Mouse (Mus musculus): ENCODE measurements around the gene Itpa.
"Not testable (repeated sequence)": the region's sequence is repeated elsewhere in the genome, so short reads cannot be mapped to it uniquely, and the experiment has no call there.

Gene Itpa

DNA sequence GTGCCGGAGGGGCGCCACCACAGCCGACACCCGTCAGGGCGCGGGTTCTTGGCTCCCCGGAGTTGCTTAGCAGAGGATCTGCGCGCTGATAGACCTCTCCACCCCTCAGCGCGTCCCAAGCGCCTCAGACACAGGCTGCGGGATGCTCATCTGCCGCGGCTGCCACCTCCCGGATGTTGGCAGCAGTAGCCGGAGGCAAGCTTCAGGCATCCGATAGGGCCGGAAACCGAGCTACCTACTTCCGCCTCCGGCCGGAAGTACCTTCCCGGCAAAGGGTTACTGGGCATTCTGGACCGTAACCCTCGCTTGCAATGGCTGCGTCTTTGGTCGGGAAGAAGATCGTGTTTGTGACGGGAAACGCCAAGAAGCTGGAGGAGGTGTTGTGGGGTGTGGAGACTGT lies at the start of gene Itpa:
TSS of gene Itpa (plus strand) at position 52 of the 400 bp plus-strand sequence.
- DNase-seq (ENCODE audit: extremely low read depth, low read depth): peak; percentile 87

DNA sequence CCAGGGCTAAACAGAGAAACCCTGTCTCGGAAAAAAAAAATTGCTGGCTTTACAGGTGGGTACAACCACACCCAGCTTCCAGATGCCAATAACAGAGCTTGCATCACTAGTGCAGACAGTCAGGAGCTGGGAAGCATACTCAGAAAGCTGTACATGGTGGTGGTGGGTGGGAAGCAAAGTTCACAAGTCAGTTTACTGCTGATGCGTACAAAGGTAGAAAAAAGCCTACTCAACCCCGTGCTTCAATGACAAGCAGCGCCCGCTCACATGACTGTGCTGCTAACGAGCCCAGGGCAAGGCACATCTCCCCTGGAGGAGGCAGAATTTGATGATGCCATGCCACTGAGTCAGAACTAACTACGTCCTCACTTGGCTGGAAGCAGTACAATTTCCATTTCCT lies 48.4 kb upstream of the Itpa start:
- DNase-seq (ENCODE audit: extremely low read depth, low read depth): no peak

DNA sequence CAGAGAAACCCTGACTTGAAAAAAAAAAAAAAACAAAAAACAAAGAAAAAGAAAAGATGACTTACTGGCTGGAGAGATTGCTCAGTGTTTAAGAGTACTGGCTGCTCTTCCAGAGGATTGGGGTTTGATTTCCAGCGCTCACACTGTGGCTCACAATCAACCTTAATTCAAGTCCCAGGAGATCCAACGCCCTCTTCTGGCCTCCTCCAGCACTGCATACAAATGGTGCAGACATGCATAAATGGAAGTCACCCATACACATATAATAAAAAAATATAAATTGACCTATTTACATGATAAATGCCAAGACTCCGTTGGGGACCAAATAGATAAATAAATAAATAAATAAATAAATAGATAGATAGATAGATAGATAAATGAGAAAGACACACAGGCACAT lies 39.0 kb upstream of the Itpa start:
- no peak for DNase-seq (ENCODE audit: extremely low read depth, low read depth)

DNA sequence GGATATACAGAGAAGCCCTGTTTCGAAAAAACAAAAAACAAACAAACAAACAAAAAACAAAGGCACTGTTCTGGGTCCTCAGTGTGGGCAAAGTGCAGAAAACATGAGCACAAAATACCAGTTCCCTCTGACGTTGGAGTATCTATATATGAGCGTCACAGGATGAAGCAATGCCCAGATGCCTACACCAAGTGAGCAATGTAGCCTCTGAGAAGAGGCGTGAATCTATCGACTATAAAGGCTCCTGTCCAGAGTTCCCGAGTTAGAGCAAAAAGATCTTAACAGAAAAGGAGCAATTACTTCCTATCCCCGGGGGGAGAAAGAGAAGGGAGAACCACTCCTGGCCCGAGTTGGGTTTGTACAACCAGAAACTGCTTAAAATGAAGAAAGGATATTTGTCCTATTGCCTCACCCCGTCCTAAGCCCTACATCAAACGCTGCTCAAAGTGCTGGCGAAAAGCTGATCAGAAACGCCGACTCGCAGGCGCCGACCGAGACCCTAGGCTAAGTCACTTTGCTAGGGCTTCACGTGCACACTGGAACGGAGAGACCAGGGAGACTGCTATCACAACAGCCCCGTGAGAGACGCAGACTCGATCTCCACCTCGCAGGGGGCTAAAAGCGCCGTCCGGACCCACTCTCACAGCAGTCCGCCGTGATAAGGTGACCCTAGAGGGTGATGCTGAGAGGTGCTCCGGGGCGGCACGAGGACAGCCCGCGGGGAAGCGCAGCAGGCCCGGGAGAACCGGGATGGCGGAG lies 38.2 kb upstream of the Itpa start:
- no peak for DNase-seq (ENCODE audit: extremely low read depth, low read depth)

DNA sequence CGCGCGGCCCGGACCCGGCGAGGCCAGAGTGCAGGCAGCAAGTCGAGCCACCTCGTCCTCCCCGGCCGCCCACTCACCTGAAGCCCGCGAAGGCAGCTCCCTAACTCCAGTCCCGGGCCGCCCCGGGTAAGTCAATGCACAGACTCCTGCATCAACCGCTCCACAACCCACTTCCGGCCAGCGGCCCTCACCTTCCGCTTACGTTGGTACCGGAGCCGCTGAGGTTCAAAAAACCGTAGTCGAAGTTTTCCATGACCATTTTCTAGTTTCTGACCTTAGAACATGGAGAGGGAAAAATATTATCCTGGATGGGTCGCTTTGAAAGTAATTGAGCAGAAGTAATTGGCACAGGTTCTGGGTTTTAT lies 37.6 kb upstream of the Itpa start, which contains the start of the genes Fastkd5 and Ubox5:
TSS of gene Fastkd5 (minus strand) at position 189 of the 365 bp plus-strand sequence.
TSS of gene Ubox5 (minus strand) at position 200 of the 365 bp plus-strand sequence.
- peak; percentile 88 for DNase-seq (ENCODE audit: extremely low read depth, low read depth)

DNA sequence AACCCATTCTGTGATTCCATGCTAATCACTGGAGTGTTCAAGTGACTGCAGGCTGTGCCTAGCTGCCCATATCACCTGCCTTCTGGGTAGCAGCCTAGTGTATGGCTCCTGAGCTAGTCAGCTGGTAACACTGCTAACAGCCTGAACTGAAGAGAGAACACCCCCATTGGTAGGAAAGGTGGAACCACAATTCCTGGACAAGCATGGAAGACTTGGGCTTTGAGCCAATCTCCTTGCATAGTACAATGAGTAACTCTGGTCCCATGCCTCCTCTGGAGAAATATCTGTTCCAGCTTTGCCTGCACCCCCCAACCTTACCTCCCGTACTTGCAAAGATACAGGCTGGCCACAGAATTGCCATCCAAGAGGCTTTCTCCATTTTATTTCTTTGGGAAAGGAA lies 35.0 kb upstream of the Itpa start:
- no peak for DNase-seq (ENCODE audit: extremely low read depth, low read depth)

DNA sequence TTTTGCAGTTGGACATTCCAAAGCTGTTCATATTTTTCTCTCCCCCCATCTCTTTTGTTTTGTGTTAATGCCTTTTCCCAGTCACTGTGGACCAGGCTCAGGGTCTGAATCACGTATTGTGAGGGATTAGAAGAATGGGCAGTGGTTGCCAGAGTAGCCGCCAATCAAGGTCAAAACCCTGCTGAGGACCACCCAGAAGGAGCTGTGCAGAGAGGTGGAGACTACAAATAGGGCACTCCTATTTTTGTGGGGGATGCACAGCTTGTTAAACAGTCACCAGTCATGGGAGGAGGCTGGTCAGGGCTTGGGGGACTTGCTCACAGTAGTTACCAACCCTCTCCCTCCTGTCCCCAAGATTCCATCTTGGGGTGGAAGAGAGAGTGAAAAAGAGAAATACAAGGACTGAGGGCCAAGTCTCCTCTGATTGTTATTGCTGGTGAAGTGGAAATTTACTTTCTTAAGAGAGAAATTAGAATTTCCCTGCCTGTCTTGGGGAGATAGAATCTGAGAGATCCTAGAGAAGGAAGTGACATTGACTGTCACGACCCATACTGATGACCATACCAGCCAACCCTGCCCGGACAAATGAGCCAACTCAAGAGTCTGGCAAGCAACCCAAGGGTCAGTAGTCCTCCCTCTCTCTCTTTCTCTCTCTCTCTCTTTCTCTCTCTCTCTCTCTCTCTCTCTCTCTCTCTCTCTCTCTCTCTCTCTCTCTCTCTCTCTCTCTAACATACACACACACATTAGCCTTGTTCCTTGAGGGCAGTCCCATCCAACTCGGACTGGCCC lies 34.3 kb upstream of the Itpa start:
- no peak for DNase-seq (ENCODE audit: extremely low read depth, low read depth)

DNA sequence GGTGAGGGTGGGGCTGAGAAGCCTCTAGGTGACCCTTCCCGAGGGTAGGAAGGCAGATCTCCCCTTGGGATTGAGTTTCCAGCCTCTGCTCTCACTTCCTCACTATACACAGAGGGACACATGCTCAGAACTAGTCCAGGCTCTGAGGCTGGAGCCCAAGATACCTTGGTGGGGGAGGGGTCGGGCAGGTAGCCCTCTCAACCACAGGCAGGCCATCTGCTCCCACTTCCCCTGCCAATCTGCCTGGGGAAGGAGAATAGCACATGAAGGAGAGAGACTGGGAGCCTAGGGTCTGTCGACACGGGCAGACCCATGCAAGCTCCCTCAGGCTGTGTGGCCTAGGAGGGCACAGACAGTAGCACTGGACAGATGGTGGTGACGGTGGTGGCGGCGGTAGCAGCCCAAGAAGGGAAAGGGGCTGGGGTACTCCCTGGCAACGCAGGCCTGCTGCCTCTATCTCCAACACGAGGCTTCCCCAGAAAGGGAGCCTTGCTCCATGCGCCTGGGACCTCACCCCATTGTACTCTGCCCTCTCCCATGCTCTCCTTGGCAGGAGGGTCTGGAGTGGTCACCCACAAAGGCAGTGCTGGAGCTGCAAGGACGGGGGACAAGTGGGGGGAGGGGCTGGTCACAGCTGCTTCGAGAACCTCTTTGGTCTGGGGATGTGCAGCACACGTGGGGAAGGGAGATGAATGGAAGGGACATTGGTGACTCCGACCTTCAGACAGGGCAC lies 33.2 kb upstream of the Itpa start:
- DNase-seq (ENCODE audit: extremely low read depth, low read depth): no peak

DNA sequence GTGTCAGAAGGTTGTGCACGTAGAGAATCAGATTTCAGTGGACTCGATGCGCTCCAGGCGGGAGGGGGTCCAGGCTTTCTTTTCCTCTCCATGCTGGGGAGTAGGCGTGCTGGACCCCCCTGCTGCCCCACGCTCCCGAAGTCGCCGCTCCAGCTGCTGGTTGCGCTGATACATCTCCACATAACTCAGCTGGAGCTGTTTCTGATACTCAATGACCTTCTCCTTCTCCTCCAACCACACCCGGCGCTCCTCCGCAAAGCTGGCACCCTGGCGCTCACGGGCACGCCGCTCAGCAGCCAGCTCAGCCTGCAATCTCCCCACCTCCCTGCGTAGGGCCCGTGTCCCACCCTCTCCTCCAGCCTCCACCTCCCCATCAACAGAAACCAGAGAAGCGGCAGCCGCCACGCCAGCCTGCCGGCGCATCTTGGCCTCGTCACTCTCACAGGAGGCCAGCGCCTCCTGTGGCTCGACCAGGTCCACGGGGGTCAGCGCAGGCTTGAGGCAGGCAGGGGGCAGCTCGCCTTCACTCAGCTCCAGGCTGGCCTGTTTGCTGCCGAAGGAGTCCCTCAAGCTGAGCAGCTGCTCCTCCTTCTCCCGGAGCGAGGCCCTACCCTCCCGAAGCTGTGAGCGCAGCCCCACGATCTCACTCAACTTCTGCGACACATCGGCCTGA lies 32.5 kb upstream of the Itpa start:
- DNase-seq (ENCODE audit: extremely low read depth, low read depth): no peak

DNA sequence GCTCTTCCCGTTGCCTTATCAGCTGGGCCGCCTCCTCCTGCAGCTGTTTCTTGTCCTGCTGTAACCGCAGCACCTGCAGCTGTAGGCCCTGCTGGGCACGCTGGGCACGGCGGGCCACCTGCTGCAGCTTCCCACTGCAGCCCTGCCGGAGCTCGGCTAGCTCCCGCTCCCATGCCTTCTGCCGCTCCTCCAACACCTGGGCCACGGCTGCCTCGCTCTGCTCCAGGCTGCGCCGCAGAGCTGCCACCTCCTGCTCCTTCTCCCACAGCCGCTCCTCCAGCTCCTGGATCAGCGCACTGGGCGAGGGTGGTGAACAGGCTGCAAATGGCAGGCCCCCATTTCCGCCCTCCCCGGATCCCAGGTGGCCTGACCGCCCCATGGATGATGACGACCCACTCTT lies 31.6 kb upstream of the Itpa start:
- DNase-seq (ENCODE audit: extremely low read depth, low read depth): no peak

DNA sequence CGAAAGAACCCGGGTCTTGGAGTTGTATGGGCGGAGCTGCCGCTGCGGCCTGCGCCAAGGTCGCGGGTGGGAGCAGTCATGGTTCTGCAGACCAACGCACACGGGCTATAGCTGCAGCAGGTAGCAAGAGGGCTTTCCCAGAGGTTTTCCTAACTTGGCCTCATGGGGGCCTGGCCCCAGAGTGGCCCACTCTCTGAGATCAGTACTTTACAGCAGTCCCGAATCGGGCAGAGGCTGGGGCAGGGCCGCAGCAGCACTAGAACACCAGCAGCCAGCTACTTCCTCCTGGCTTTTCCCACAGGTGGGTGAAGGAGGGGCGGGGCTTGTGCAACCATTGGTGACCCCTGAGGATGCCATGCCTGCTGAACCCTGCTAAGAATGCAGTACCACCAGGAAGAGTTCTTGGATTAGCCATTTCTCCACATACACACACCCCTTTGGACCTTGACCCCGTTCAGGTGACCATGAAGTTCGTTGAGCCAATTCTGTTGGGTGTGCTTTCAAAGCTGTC lies 29.3 kb upstream of the Itpa start:
- no peak for DNase-seq (ENCODE audit: extremely low read depth, low read depth)

DNA sequence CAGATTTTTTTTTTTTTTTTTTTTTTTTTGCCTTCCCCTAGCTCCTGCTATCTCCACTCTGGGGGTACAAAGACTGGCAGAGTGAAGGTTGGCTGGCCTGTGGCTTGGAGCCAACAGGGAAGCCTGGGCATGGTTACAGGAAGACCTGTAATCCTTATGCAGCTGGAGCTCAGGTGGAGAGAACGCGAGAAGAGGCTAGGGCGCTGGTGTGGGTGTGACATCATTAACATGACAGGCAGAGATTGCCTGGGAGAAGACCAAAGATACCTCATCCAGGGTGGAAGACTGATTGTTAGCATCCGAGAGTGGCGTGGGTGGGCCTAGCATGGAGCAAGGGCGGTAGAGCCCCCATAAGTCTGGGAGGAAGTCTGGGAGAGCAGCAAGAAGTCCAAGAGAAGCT lies 28.1 kb upstream of the Itpa start:
- DNase-seq (ENCODE audit: extremely low read depth, low read depth): no peak

DNA sequence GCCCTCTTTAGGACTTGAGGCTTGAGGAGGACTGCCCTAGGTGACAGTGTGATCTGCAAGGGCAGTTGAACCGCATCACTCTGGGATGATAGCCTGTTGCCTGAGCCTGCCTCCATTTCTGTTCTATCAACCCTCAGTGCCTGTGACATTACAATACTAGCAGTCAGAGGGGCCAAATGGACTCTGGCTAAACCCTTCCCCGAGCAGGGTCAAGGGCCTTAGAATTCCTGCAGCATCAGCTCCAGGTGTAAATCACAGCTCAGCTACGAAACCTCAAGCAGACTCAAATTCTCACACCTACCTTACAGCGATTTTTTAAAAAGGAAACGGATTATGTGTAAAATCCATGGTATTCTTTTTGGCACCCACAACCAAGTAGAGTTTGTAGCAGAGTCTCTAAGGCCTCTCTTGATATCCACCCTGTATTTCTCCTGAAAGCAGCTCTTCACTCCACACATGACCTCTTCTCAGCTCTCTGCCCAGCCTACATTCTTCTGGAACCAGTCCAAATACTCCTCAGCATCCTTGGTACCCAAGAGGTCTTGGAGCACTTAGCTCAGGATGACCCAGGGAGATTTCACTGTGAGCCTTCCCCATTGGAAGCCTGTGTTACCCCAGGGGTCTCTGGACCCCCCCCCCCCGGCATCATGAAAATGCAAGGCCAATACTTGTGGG lies 25.9 kb upstream of the Itpa start:
- no peak for DNase-seq (ENCODE audit: extremely low read depth, low read depth)

DNA sequence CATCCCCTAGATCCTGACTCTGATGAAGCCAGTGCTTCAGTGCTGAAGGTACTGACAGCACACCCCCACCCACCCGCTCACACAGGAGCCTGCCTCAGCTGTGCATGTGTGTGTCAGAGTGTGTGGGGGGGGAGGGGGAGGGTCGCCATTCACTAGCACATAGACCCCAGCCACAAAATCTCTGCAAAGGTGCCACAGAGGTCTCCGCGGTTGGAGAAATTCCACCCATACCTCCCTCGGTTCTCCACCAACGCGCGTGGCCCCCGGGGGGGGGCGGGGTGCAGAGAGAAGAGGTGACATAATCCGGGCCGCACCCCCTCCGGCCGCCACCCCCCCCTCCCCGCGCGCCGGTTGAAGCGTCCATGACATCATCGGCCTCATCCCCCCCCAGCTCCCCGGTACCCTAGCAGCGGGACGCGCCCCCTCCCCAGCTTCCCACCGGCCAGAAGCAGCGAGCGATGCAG lies 25.2 kb upstream of the Itpa start:
- no peak for DNase-seq (ENCODE audit: extremely low read depth, low read depth)

DNA sequence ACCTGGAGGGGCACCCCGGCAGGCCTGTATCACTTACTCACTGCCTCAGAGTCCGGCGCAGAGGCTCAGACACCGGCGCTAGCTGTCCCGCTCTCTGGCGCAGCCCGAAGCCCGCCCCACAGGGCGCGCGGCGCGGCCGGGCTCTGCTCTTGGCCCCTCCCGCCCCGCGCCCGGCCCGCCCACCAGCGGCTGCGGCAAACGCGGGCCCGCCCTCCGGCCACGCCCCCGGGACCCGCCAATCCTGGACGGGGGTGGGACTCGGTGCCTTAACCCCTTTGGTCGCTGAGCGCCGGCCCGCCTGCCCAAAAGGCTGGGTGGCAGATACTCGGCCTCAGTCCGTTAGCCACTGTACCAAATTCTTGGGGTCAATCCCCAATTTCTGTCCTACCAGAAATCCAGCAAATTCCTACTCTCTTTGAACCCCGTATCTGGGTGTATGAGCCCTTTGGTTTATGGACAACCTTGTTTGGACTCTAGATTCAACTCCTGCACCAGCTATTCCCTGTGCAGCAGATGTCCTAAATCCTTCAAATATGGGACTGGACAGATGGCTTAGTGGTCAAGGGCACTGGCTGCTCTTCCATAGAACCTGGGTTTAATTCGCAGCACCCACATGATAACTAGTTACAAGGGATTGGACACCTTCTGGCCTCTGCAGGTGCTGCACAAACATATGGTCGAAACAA lies 24.6 kb upstream of the Itpa start, which contains the start of gene Lzts3:
TSS of gene Lzts3 (minus strand) at position 120 of the 686 bp plus-strand sequence.
- no peak for DNase-seq (ENCODE audit: extremely low read depth, low read depth)

DNA sequence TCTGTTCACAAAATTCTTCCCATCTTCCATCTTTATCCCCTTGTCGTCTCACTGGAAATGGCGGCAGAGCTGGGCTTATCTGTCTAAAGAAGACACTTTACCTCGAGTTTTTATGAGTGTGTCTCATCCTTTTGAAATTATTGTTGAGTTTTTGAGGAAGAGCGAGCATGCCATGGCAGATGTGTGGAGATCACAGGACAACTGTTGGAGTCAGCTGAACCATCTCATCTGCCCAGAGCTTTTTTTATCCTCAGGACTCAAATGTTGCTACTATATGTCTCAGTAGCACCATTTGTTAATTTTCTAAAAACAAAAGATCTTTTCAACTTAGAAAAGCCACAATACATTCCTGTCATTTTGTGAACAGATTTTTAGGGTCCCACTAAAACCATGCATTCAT lies 22.2 kb upstream of the Itpa start:
- DNase-seq (ENCODE audit: extremely low read depth, low read depth): no peak

DNA sequence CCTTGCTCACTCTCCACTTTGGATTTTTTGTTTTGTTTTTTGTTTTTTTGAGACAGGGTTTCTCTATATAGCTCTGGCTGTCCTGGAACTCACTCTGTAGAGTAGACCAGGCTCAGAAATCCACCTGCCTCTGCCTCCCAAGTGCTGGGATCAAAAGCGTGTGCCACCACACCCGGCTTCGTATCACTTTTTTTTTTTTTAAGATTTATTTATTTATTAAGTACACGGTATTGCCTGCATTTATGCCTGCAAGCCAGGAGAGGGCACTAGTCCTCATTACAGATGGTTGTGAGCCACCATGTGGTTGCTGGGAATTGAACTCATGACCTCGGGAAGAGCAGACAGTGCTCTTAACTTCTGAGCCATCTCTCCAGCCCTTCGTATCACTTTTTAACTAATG lies 18.4 kb upstream of the Itpa start:
- DNase-seq (ENCODE audit: extremely low read depth, low read depth): not testable (repeated sequence)

DNA sequence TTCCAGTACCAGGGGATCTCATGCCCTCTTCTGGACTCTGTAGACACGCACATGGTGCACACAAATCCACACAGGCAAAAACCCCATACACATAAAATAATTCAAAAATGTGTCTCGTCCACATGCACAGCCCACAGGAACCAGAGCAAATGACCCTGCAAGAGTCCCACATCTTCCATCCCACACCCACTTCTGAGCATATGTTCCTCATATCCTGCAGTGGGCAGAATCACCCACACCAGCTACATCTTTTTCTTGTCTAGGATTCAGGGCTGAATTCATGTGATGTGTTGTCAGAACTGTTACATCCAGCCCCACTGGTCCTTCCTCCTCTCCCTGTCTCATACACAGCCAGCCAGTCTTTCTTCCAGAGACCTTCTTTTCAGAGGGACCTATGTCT lies 14.1 kb upstream of the Itpa start:
- no peak for DNase-seq (ENCODE audit: extremely low read depth, low read depth)

DNA sequence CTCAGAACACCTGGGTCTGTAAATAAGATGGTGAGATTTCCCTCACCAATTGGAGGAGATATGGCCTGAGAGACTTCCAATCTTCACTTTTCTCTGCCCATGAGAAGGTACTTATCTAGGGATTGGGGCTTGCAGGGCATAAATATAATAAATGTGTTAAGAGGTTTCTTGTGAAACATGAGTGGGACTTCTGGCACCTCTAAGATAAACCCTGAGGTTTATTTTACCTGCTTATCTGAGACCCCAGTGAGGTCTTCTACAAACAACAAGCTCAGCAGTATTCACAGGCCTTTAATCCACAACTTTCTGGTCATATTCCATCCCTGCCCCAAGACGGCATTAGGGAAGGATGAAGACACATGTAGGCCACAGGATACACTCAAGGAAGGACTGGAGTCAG lies 13.7 kb upstream of the Itpa start:
- no peak for DNase-seq (ENCODE audit: extremely low read depth, low read depth)

Data from MEL-GATA-1-ER (cell line).